Mouse (Mus musculus): ENCODE data around the gene C87977.

- TF ChIP-seq CTCF (IDR thresholded peaks at IDR 0.05; ENCODE audit: borderline replicate concordance, insufficient read depth, low read length) (no peak), POLR2A (IDR thresholded peaks at IDR 0.05; ENCODE audit: low read depth, low read length) (no peak)
Measured at GRCm38 (mm10) chr4:144190419-144190818, 22.7 kb downstream of the C87977 start, which contains the start of gene Oog2.

Data from embryonic fibroblast, embryonic 13.5 days (primary cell).